Mouse (Mus musculus) layer of hippocampus, postnatal 36 days (tissue): ENCODE results near the gene Kazald1. TPM values are rescaled to one million over a fixed set of nuclear protein-coding genes. Genes with fewer than 3 reads are reported as not detected.
"Not testable (repeated sequence)": the region's sequence is repeated elsewhere in the genome, so short reads cannot be mapped to it uniquely, and the experiment has no call there.

Source experiments
- DNase-seq, 2 experiments: peaks; one replicate each; pipeline ENCODE4 v3.0.0; 2022
- total RNA-seq, 2 experiments: library from RNA; stranded (reverse); gene quantifications; 2 replicates each; pipeline ENCODE4 v1.2.3; 2021

Kazald1 gene
- 1 to 10 TPM; 1.2 to 1.6 TPM for total RNA-seq

DNA sequence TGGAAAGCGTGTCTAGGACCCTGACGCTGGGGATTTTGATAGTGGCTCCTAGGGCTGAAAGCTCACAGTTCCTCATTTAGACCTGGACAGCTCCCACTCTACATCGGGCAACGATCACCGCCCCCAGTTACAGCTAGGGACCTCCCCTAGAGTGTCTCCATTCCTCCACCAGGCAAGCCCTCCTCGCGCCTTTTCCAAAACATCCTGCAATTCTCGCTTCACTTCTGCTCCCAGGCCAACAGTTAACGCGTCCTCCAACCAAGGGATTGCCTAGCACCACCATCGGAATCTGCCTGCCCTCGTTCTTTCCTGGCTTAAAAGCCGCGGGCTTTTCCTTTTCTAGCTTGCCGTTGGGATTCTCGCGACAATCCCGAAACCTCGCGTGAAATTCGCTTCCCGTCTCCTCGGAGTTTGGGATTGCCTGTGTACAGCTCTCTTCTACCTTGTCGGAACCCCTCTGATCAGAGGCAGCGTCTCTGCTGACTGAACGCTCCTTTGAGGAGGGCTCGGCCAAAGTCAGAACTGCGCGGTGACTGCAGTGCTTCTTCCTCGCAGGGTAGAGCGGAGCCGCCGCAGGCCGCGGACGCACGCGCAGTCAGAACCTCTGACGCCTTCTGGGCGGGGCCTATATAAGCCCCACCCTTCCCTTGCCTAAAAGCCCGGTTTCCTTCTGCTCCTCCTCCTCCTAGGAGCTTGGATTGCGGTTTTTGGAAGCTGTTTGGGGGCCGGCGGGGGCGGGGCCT lies at the start of gene Kazald1:
Gene Kazald1 (plus strand): TSS at position 662 of the 743 bp plus-strand sequence.
- peak; percentile 94 for DNase-seq

DNA sequence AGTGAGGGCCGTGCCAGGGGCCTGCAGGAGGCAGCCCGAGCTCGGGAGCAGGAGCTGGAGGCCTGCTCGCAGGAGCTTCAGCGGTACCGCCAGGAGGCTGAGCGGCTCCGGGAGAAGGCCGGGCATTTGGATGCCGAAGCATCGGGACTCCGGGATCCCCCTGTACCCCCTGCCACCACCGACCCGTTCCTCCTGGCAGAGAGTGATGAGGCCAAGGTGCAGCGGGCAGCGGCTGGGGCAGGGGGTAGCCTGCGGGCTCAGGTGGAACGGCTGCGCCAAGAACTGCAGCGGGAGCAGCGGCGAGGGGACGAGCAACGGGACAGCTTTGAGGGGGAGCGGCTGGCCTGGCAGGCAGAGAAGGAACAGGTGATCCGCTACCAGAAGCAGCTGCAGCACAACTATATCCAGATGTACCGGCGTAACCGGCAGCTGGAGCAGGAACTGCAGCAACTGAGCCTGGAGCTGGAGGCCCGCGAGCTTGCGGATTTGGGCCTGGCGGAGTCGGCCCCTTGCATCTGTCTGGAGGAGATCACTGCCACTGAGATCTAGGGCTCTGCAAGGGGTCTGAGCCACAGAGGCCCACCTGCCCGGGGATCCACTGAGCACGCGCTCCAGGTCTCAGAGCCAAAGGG lies 49.0 kb upstream of the Kazald1 start:
- no peak for DNase-seq

DNA sequence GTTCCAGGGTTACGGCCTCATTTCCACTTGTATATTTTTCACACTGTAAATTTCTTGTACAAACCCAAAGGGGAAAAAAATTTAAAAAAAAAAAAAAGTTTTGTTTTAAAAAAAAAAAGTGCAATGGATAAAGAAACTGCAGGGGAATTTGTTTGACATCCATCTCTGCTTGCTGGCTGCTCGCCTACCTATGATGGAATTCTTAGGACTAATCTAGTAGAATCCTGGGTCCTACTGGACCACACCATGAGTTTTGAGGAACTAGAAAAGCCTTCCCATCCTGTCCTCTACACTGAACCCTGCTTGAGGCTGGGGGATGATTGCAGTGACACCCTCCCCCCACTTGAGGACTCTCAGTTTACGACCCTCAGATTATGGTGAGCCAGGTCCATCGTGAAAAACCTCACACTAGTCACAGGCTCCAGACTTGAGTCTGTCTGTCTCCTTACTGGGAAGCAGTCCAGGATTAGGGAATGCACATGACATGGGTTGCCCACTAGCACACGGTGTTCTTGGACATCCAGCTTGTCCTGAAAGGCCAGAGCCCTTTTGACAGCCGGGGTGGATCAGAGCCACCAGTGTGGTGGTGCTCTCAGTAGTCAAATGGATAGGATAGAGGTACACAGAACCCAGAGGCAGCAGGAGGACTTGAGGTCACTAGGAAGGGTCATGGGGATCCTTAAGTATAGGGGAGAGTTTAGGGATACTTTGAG lies 47.9 kb upstream of the Kazald1 start:
- no peak for DNase-seq

DNA sequence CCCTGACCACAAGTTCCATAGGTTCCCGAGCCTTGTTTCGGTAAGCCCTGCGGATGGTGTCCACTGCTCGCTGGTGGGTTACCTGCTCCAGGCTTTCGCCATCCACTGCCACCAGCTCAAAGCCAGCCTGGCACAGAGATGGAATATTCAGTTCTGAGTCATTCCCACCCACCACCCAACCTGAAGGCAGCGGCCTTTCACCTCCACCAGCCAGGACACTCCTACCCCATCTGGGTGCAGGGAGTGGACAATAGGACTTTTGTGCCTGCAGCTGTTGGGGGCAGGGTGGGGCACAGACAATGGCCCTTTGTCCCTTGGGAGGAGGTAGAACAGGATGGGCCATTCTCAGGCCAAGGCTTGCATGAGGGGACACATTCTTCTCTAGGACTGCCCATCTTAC lies 47.2 kb upstream of the Kazald1 start:
- DNase-seq: no peak

- DNase-seq: no peak
These were observed 46.3 kb upstream of the Kazald1 start for GRCm38 (mm10) chr19:45028746-45029145.

GRCm38 (mm10) chr19:45029571-45029970 lies 45.5 kb upstream of the Kazald1 start:
- no peak for DNase-seq

DNA sequence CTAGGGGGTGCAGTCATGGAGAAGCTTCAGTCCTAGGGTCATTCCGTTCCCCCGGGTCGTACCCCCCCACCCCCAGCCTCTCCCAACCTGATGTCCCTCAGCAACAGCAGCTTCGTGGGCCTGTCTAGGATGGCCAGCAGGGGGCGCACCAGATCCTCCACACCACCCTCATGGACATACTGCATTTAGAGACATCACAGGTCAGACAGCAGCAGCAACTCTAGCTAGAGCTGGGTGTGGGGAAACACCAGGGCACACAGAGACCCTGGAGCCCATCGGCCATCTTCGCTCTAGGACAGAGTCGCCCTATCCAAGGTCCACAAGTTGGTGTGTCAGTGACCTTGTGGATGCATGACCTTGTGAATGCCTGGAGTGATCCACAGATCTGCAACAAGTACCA lies 44.9 kb upstream of the Kazald1 start:
- peak in 1 of 2 experiments; percentile 49 for DNase-seq

DNA sequence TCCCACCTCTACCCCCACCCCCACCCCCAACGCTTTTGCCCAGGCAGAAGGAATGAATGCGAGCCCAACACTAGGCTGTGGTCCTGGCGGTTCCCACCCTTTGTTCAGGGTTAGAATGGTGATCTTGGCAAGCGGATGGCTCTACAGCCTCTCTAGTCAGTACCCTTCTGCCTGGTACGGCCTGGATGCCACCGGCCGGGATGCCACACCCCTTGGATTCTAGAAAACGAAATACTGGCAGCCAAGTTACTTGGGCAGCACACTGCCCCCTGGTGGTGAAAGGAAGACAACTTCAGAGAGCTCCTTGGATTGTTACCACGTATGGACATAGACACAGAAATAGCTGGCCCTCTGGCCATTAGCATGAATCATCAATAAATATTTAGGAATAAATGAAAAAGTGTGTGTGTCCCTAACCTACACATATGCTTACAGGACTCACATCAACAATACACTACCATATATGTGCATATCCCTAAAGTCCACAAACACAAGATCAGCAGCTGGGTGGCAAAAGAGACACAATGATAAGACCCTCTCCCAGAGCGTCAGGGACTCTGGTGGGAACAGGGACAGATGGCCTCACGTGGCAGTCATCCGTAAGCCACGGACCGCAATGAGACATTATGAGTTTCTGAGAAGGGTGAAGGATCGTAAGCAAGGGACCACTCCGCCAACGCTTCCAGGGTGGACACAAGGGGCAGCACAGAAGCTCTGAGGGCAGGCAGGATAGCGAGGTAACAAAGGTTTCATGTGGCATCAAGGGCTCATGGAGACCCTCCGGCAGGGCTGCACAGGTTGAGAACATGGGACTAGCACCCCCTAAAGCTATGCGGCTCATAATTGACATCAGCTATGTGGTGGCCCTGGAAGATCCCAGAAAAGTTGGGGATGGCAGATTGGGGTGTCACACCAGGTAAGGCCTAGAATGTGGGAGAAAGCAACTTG lies 44.0 kb upstream of the Kazald1 start:
- peak; percentile 66 for DNase-seq

- peak; percentile 72 to 76 for DNase-seq
These were observed 43.3 kb upstream of the Kazald1 start for GRCm38 (mm10) chr19:45031780-45032179.

GRCm38 (mm10) chr19:45032570-45033332 lies 42.3 kb upstream of the Kazald1 start:
- DNase-seq: no peak

DNA sequence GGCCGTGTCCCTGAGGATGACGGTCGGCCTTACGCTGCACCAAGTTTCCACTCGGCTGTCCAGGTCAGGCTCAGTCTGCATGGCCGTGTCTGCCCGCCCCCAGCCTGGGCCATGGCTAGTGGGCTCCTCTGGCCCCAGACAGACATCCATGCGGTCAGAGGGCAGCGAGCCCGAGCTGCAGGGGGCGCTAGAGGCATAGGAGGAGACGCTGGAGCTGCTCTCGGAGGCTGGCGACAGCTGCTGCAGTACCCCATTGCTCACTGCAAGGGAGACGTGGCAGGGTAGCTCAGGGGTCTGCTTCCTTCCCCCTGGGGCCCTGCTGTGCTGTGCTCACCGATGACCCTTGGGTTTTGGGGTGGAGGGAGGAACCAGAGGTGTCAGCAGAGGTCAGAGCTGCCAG lies 38.2 kb upstream of the Kazald1 start:
- DNase-seq: no peak

- DNase-seq: not testable (repeated sequence)
These were observed 36.8 kb upstream of the Kazald1 start for GRCm38 (mm10) chr19:45038198-45038597.

GRCm38 (mm10) chr19:45040214-45040613 lies 34.8 kb upstream of the Kazald1 start:
- no peak for DNase-seq

DNA sequence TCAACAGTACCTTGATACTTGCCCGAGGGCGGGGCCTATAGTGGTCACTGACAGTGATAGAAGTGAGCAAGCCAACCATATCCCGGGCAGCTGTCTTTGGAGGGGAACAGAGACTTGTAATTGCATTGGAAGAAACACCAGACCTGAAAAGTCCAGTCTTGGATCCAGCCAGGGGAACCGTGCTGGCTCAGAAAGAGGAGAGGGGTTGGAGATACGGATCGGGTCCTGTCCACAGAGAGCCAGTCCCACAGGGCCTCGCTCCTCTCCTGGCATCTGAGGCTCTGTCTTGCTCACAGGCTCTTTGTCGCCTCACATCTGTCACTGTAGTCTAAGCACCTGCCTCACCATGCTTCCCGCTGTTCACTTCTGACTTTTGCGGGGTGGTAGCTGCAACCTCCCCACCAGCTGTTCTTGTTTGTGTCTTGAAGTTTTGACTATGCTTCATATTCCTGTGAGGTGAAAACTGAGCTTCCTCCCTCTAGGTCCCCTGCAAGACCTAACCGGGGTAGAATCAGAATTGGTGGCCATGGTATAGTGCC lies 30.6 kb upstream of the Kazald1 start:
- DNase-seq: no peak

DNA sequence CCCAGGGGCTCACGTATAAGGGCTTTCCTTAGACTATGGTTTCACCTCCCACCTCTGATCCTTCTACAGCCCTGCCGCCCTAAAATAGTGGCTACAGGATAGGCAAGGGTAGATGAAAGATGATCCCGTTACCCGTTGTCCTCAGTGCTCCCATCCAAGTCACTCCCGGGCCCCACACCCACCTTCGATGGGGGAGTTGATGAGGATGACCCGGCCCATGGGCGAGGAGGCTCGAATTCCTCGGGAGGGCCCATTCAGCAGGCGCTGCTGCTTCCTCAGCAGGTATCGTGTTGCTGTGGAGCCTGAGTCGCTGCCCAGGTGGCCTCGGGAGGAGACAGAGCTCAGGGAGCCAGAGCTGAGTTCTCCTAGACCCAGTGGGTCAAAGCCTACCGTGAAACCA lies 29.8 kb upstream of the Kazald1 start:
- DNase-seq: no peak

- no peak for DNase-seq
These were observed 29.4 kb upstream of the Kazald1 start, which contains the start of gene Pdzd7 for GRCm38 (mm10) chr19:45045651-45046050. TSS of gene Pdzd7 (minus strand) at chr19:45045717.

DNA sequence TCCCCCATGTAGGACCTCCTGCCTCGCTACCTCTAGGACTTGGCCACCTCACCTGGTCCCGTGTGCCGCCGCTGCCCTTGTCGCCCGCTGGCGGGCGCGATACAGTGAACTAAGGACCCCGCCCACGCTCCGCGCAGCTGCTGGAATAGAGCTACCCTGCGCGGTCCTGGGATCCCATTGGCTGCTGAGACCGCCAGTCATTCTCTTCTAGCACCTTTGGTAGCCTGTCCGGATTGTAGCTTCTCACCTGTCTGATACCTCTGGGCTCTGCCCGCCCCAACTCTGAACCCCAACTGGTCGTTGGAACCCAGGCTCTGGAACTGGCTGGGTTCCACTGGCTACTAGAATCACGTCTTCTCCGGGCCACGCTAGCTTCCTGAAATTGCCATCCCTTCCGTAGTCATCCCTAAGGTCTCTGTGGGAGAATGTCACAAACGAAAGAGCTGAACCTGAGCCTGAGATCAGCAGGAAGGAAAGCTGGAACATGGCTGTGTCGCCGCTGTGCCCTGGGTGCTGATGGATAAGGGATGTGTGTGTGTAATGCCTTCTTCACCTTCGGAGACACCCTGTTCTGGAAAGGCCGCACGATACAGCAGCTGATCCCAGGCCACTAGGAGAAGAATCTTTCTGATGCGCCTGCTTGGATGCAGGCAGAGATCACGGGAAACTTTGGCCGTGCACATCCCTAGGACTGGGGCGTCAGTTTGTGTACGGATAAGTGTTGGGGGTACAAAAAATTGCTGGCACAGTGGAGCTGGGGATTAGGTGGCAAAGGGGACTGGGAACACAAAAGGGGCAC lies 28.3 kb upstream of the Kazald1 start:
- peak; percentile 59 to 67 for DNase-seq

DNA sequence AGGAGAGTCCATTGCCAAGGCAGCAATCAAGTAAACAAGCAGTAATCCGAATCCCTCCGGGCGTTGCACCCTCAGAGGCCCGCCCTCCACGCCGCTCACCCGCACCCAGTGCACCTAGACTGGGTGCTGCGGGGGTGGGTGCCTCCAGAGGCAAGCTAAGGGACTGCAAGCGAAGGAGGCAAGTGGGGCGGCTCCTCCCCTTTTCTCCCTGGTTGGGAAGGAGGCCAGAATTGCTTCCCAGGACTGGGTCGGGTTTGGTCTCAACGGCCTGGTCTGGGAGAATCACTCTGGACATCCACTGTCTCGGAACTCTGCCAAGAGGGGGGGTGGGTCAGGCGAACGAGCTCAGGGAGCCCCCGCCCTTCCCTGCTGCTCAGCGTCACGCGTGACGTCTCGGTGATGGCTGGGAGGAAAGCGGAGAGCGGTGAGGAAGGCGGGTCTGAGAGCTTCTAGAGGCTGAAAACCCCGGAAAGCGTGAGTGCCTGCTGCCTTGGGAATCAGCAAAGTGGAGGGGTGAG lies 27.6 kb upstream of the Kazald1 start, which contains the start of gene Sfxn3:
Gene Sfxn3 (plus strand): TSS at position 87 of the 518 bp plus-strand sequence.
- DNase-seq: peak; percentile 91 to 92

GRCm38 (mm10) chr19:45047935-45048643 lies 27.0 kb upstream of the Kazald1 start:
- DNase-seq: peak; percentile 80 to 81
